Mouse (Mus musculus) lung, embryonic 15.5 days (tissue): Measurements from ENCODE around the gene Gm21992. TPM values are rescaled to one million over a fixed set of nuclear protein-coding genes. Genes with fewer than 3 reads are reported as not detected.
"Not testable (repeated sequence)": the region's sequence is repeated elsewhere in the genome, so short reads cannot be mapped to it uniquely, and the experiment has no call there.

Experiments used
- ATAC-seq: fragments of 200-750 bp; cut with Nextera tagmentation; 2 replicates; pipeline ENCODE4 v1.8.0; 2017; ENCODE audit warnings: moderate number of reproducible peaks, borderline replicate concordance; ENCODE audit not compliant: low FRiP score, low TSS enrichment; ENCODE audit errors: extremely low read depth
- H3K27ac ChIP-seq: fragments of 300-500 bp; sonication (generic); 2 replicates; pipeline ENCODE4 v1.5.1; 2015; ENCODE audit warnings: moderate library complexity, mild to moderate bottlenecking, inconsistent platforms
- H3K27me3 ChIP-seq: fragments of 300-500 bp; sonication (generic); 2 replicates; pipeline ENCODE4 v1.6.1; 2015; ENCODE audit warnings: inconsistent platforms
- H3K36me3 ChIP-seq: fragments of 300-500 bp; sonication (generic); 2 replicates; pipeline ENCODE4 v1.6.1; 2015; ENCODE audit warnings: inconsistent platforms
- H3K4me1 ChIP-seq: fragments of 300-500 bp; sonication (generic); 2 replicates; pipeline ENCODE4 v1.6.1; 2015; ENCODE audit warnings: inconsistent platforms
- H3K4me2 ChIP-seq: fragments of 300-500 bp; sonication (generic); 2 replicates; pipeline ENCODE4 v1.6.1; 2015; ENCODE audit warnings: inconsistent platforms, mild to moderate bottlenecking, moderate library complexity
- H3K4me3 ChIP-seq: fragments of 300-500 bp; sonication (generic); 2 replicates; pipeline ENCODE4 v1.5.1; 2015; ENCODE audit warnings: mild to moderate bottlenecking, inconsistent platforms
- H3K9ac ChIP-seq: fragments of 300-500 bp; sonication (generic); 2 replicates; pipeline ENCODE4 v1.6.1; 2015; ENCODE audit warnings: inconsistent platforms
- H3K9me3 ChIP-seq: fragments of 300-500 bp; sonication (generic); 2 replicates; pipeline ENCODE4 v1.6.1; 2016; ENCODE audit warnings: inconsistent platforms
- WGBS: fragments of 180-500 bp; shearing (Covaris S2); methylation state at CpG from one replicate; pipeline ENCODE4 v1.1.7; 2015; 5-methylcytosine and 5-hydroxymethylcytosine counted together
- polyA plus RNA-seq: library from polyadenylated mRNA; unstranded; fragments of >200 nt; fragmentation: Nextera tagmentation; extraction: Ambion mirVana; gene quantifications from 2 replicates; pipeline ENCODE4 v1.2.1, GENCODE M21; 2015

The Gm21992 gene
- polyA plus RNA-seq, 1 experiment from 2014 or later: 21.3 TPM

DNA sequence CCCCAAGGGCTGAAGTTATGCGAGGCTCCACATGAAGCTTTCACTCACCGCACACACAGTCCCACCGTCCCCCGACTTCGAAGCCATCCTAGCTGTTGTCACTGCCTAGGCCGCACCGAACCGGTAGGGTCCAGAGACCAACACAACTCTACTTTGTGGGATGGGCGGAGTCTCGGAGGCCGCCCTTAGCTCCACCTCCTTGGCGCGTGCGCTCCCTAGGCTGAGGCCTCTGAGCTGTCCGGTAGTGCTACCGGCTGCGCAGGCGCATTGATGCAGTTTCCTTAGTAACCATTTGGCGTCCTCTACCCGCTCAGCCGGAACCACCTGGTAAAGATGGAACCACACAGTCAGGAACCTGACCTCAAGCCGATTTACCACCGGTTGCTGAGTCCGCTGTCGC is 27.7 kb upstream of the Gm21992 start, which contains the start of the genes Ccs and Ccdc87:
Gene Ccs (minus strand): TSS at position 184 of the 400 bp plus-strand sequence.
Gene Ccdc87 (plus strand): TSS at position 218 of the 400 bp plus-strand sequence.
- H3K36me3 ChIP-seq: no peaks in the 10 kb centered on the region
- no peak within 1 kb of the TSS for H3K27ac ChIP-seq
- peak within 1 kb of the TSS; percentile 66 for H3K4me3 ChIP-seq
- H3K9ac ChIP-seq: peak within 1 kb of the TSS; percentile 65
- peaks cover 5% of the 10 kb centered on the region; the same call in 1 of the 2 replicates for H3K4me1 ChIP-seq
- WGBS: under 1% methylated on average over 25 of the region's 25 CpGs
- peak within 1 kb of the TSS; percentile 96 for H3K4me2 ChIP-seq
- peaks cover 16% of the 10 kb centered on the region for H3K27me3 ChIP-seq
- H3K9me3 ChIP-seq: no peaks in the 10 kb centered on the region
- ATAC-seq: peak; percentile 99

DNA sequence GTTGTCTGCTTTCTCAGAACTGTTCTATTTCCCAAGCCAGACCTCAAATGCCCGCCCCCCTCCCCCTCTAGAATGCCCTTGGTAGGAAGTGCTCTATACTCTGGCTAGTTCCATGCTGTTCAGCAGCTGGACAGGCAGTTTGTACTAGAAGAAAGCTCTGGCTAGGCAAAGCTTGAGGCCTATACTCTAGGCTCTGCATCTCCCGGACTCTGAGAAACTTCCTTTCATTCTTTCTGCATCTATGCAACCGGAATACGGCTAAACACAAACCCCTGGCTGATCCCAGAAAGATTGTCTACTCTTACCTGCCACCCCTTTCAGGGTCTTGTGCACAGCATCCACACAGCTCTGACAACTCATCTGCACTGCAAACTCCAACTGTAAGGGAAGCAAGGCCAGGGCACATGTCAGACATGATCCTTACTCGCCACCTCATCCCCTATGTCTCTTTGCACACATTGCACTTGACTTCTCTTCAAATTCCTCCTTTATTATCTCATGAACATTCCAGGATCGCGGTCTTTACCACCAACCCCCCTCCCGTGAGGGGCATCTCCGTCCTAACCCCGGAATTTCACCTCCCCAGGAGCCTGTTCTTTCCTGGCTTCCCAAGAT is 27.2 kb upstream of the Gm21992 start:
- 28% methylated on average over 10 of the region's 10 CpGs for WGBS
- H3K36me3 ChIP-seq: no peaks in the 10 kb centered on the region
- H3K4me1 ChIP-seq: peaks cover 5% of the 10 kb centered on the region; the same call in 1 of the 2 replicates
- no peak for ATAC-seq
- peak overlapping the region; percentile 96 for H3K4me2 ChIP-seq
- peak overlapping the region; percentile 66 for H3K4me3 ChIP-seq
- H3K9ac ChIP-seq: peak overlapping the region; percentile 65
- H3K9me3 ChIP-seq: no peaks in the 10 kb centered on the region
- peaks cover 16% of the 10 kb centered on the region for H3K27me3 ChIP-seq
- H3K27ac ChIP-seq: no peak overlapping the region

DNA sequence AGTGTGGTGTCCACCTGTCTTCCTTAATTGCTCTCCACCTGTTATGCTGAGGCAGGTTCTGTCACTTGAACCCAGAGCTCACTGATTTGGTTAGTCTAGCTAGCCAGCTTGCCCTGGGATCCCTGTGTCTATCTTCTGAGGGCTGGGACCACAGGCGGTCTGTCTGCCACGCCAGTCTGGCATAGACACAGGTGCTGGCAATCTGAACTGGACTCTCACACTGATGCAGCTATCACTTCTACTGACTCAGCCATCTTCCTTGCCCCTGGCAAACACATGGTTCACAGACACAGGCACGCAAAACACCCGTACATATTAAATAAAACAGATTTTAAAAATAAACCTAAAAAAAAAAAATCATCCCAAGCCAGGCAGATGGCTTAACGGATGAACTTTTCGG is 25.6 kb upstream of the Gm21992 start:
- Histone ChIP-seq H3K9me3 (no peaks in the 10 kb centered on the region), H3K27me3 (peaks cover 16% of the 10 kb centered on the region), H3K9ac (no peak overlapping the region), H3K4me2 (no peak overlapping the region), H3K27ac (no peak overlapping the region), H3K36me3 (peaks cover 13% of the 10 kb centered on the region; the same call in 1 of the 2 replicates), H3K4me3 (no peak overlapping the region), H3K4me1 (peaks cover 5% of the 10 kb centered on the region; the same call in 1 of the 2 replicates)
- WGBS: 92% methylated on average over 6 of the region's 6 CpGs
- no peak for ATAC-seq

DNA sequence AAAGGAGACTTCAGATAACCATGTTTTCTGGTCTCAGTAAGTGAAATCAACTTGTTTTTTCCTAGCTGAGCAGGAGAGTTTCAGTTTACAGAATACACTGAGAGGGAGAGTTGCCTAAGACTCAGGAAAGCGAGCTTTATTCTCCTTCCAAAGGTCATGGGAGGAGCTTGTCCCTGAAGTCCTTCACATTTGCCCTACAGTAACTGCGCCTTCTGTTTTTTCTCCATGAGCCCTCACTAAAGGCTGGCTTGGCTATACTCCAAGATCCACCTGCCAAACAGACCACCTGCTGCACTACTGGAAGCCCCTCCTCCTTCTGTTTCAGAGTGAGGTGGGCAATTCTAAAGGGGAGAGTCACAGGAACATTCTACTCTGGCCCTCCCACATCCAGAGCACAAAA is 24.7 kb upstream of the Gm21992 start:
- 62% methylated on average over 2 of the region's 2 CpGs for WGBS
- no peak for ATAC-seq

DNA sequence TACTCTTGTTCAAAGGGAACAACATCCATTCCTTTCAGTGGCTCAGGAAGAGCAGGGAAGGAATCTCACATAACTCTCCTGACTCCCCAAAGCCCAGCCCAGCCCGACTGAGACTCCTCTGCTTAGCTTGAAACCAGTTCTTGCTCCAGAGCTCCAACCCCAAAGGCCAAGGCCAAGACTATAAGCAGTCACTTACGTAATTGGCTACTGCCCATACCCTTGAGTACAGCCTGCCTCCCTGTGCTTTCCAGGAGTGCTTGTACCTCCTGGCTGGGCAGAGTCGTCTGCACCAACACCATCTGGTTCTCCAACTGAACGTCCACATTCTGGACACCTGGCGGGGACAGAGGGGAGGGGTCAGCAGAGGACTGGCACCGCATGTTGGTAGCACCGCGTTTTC is 22.6 kb upstream of the Gm21992 start:
- Histone ChIP-seq H3K27me3 (no peaks in the 10 kb centered on the region), H3K4me3 (no peak overlapping the region), H3K4me2 (no peak overlapping the region), H3K9me3 (no peaks in the 10 kb centered on the region), H3K4me1 (no peaks in the 10 kb centered on the region), H3K9ac (no peak overlapping the region), H3K36me3 (peaks cover 17% of the 10 kb centered on the region; the same call in 1 of the 2 replicates), H3K27ac (no peak overlapping the region)
- WGBS: 77% methylated on average over 8 of the region's 8 CpGs
- ATAC-seq: no peak

More for the DNA sequence above, 24.7 kb upstream of the Gm21992 start:
- H3K27me3 ChIP-seq: peaks cover 13% of the 10 kb centered on the region
- H3K4me2 ChIP-seq: no peak overlapping the region
- no peak overlapping the region for H3K27ac ChIP-seq
- H3K9ac ChIP-seq: no peak overlapping the region
- H3K4me3 ChIP-seq: no peak overlapping the region
- peaks cover 5% of the 10 kb centered on the region; the same call in 1 of the 2 replicates for H3K4me1 ChIP-seq
- no peaks in the 10 kb centered on the region for H3K9me3 ChIP-seq
- peaks cover 13% of the 10 kb centered on the region; the same call in 1 of the 2 replicates for H3K36me3 ChIP-seq

DNA sequence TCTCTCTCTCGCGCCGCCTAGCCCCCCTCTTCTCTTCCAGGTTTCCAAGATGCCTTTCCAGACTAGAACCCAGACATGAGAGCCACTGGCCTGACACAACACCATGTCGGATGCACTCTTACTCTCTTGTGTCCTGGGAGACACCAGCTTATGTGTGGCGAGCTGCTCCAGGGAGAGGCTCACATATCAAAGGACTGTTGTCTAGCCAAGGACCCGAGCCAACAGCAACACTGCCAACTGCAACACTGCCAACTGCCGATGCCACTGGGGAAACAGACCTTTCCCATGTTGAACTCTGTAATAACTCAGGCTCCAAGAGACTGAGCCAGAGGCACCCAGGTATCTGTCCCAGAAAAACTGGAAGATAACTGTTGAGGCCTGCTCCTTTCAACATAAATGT is 17.7 kb upstream of the Gm21992 start:
- 65% methylated on average over 7 of the region's 7 CpGs for WGBS
- ATAC-seq: no peak
- H3K9ac ChIP-seq: no peak overlapping the region
- H3K27ac ChIP-seq: no peak overlapping the region
- no peaks in the 10 kb centered on the region for H3K4me1 ChIP-seq
- H3K4me3 ChIP-seq: no peak overlapping the region
- H3K4me2 ChIP-seq: no peak overlapping the region
- H3K36me3 ChIP-seq: peaks cover 21% of the 10 kb centered on the region
- H3K27me3 ChIP-seq: no peaks in the 10 kb centered on the region
- no peaks in the 10 kb centered on the region for H3K9me3 ChIP-seq

DNA sequence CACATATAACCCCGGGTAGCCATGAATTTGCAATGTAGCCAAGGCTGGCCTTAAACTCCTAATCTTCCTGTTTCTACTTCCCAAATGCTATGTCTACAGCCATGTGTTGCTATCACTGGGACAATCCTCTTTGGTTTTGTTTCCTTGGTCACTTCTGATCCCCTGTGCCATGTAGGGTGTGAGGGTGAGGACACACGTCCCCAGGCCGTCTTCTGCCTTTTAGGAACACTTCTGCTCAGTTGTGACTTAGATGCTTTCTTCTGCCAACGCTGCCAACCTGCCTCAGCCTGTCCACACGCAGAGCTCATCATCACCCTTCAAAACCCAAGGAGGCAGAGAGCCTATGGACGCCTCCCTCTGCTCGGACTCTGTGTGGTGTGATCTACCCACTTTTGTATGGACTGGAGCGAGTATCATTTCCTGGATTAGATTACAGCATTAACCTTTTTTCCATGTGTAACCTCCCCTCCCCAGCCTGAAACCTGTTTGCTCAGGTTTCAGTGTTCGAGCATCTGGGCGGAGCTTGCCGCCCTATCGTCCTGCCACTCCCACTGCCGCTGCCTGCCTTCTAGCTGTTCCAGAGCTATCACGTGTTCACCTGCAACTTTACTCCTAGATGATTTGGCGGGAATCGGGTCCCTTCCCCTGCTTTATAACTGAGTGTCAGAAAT is 17.2 kb upstream of the Gm21992 start:
- no peaks in the 10 kb centered on the region for H3K4me1 ChIP-seq
- no peak for ATAC-seq
- WGBS: 52% methylated on average over 16 of the region's 16 CpGs
- H3K9me3 ChIP-seq: no peaks in the 10 kb centered on the region
- H3K27me3 ChIP-seq: no peaks in the 10 kb centered on the region
- H3K27ac ChIP-seq: no peak overlapping the region
- no peak overlapping the region for H3K4me3 ChIP-seq
- peaks cover 21% of the 10 kb centered on the region for H3K36me3 ChIP-seq
- no peak overlapping the region for H3K9ac ChIP-seq
- no peak overlapping the region for H3K4me2 ChIP-seq

DNA sequence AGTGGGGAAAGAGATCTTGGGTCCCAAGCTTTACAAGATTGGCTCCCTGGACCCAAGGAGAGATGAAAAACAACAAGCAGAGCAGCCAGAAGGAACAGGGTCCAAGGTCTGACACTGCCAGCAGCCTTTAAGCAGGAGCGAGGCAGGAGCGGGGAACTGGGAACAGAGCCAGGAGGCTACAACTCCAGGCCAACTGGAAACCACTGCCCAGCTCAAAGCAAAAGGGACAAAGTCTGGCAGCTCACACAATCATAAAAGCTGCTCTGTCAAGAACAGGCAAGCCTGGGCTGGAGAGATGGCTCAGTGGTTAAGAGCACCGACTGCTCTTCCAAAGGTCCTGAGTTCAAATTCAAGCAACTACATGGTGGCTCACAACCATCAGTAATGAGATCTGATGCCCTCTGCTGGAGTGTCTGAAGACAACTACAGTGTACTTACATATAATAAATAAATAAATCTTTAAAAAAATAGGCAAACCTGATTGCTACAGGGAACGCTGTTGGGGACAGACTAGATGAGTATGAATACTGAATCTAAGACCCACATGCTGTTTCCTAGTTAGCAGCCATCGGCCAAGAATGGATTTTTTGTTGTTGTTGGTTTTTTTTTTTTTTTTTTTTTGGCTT is 9.4 kb upstream of the Gm21992 start:
- 58% methylated on average over 5 of the region's 5 CpGs for WGBS
- no peak overlapping the region for H3K27ac ChIP-seq
- no peaks in the 10 kb centered on the region for H3K27me3 ChIP-seq
- peaks cover 4% of the 10 kb centered on the region; the same call in 1 of the 2 replicates for H3K36me3 ChIP-seq
- no peak overlapping the region for H3K9ac ChIP-seq
- H3K4me3 ChIP-seq: no peak overlapping the region
- ATAC-seq: peak; percentile 83
- H3K4me1 ChIP-seq: no peaks in the 10 kb centered on the region
- no peak overlapping the region for H3K4me2 ChIP-seq
- H3K9me3 ChIP-seq: no peaks in the 10 kb centered on the region

DNA sequence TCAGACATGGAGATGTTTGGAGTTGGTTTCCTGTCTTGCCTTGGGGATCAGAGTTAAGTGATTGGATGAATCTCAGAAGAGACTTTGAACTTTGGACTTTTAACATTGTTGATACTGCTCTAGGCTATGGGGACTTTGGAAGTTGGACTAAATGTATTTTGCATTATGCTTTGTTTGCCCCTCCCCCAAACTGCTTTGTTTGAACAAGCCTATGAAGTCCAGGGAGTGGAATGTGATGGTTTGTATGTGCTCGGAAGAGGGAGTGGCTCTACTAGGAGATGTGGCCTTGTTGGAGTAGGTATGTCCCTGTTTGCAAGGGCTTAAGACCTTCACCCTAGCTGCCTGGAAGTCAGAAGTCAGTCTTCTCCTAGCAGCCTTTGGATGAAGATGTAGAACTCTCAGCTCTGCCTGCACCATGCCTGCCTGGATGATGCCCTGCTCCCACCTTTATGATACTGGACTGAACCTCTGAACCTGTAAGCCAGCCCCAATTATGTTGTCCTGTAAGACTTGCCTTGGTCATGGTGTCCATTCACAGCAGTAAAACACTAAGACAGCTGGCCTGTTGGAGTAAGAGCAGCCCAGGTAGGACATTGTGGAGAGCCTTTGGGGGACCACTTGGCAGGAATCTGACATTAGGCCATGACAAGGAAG is 5.9 kb upstream of the Gm21992 start:
- Histone ChIP-seq H3K4me2 (no peak overlapping the region), H3K4me3 (no peak overlapping the region), H3K9ac (no peak overlapping the region), H3K9me3 (no peaks in the 10 kb centered on the region), H3K27me3 (no peaks in the 10 kb centered on the region), H3K36me3 (no peaks in the 10 kb centered on the region), H3K27ac (no peak overlapping the region), H3K4me1 (peaks cover 2% of the 10 kb centered on the region; the same call in 1 of the 2 replicates)
- WGBS: 29% methylated on average over 1 of the region's 1 CpGs
- no peak for ATAC-seq

DNA sequence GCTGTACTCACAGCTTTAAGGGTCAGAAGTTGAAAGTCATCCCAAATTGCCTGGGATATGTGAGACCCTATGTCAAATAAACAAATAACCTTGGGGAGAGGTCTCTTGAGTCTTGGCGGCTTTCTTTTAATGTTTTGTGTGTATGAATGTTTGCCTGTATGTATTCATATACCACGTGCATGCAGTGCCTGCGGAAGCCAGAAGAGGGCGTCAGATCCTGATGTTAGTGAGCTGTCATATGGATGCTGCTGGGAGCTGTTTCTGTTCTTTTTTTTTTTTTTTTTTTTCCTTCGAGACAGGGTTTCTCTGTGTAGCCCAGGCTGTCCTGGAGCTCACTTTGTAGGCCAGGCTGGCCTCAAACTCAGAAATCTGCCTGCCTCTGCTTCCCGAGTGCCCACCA is 1.6 kb upstream of the Gm21992 start:
- no peak overlapping the region for H3K4me3 ChIP-seq
- no peak overlapping the region for H3K9ac ChIP-seq
- ATAC-seq: no peak
- H3K9me3 ChIP-seq: no peaks in the 10 kb centered on the region
- no peak overlapping the region for H3K27ac ChIP-seq
- peaks cover 15% of the 10 kb centered on the region for H3K4me1 ChIP-seq
- no peaks in the 10 kb centered on the region for H3K36me3 ChIP-seq
- H3K27me3 ChIP-seq: no peaks in the 10 kb centered on the region
- H3K4me2 ChIP-seq: no peak overlapping the region
- WGBS: 86% methylated on average over 6 of the region's 6 CpGs

DNA sequence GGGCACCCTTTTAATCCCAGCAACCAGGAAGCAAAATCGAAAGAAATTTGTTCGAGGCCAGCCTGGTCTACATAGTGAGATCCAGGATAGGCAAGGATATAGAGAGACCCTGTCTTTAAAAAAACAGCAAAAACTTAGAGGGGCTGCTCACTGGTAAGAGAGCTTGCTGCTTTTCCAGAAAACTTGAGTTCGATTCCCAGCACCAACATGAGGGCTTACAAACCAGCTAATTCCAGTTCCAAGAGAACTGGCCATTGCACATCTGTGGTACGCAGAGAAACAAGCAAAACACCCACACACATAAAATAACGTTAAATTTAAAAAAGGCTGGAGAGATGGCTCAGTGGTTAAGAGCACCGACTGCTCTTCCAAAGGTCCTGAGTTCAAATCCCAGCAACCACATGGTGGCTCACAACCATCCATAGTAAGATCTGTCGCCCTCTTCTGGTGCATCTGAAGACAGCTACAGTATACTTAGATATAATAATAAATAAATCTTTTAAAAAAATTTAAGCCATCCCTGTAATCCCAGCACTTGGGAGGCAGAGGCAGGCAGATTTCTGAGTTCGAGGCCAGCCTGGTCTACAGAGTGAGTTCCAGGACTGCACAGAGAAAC is 1.0 kb upstream of the Gm21992 start:
- not testable (repeated sequence) for H3K9me3 ChIP-seq, H3K36me3 ChIP-seq, ATAC-seq, H3K27me3 ChIP-seq
- 69% methylated on average over 8 of the region's 8 CpGs for WGBS
- Histone ChIP-seq H3K9ac (peak overlapping the region; percentile 83), H3K4me2 (peak overlapping the region; percentile 73), H3K27ac (peak overlapping the region; percentile 95), H3K4me1 (peaks cover 15% of the 10 kb centered on the region), H3K4me3 (peak overlapping the region; percentile 72)
